Mouse (Mus musculus) kidney, postnatal 0 days (tissue): ENCODE measurements around the gene Tspan32. TPM values are rescaled to one million over a fixed set of nuclear protein-coding genes. Genes with fewer than 3 reads are reported as not detected.
A peak's percentile ranks its signal among the peaks of the same experiment; 100 is the strongest.

Experiments
- ATAC-seq: fragments of 200-750 bp; cut with Nextera tagmentation; replicated peaks from 2 replicates; pipeline ENCODE4 v1.8.0; 2017; ENCODE audit warnings: low read depth, moderate number of reproducible peaks, moderate TSS enrichment, moderate library complexity; ENCODE audit not compliant: low FRiP score
- DNase-seq: peaks from one replicate; pipeline ENCODE4 v3.0.0-alpha.2; 2016; ENCODE audit warnings: low spot score
- H3K27ac ChIP-seq: fragments of 300-500 bp; sonication (generic); 2 replicates; pipeline ENCODE4 v1.5.1; 2014; ENCODE audit warnings: mild to moderate bottlenecking
- H3K27me3 ChIP-seq: fragments of 300-500 bp; sonication (generic); 2 replicates; pipeline ENCODE4 v1.6.1; 2014; ENCODE audit warnings: low read length, mixed read lengths; ENCODE audit not compliant: insufficient read depth
- H3K36me3 ChIP-seq: fragments of 300-500 bp; sonication (generic); 2 replicates; pipeline ENCODE4 v1.6.1; 2014; ENCODE audit warnings: low read length, mixed read lengths; ENCODE audit not compliant: insufficient read depth
- H3K4me1 ChIP-seq: fragments of 300-500 bp; sonication (generic); replicated peaks from 2 replicates; pipeline ENCODE4 v1.6.1; 2014; ENCODE audit warnings: antibody characterized with exemption, low read length, mixed read lengths; ENCODE audit not compliant: insufficient read depth
- H3K4me2 ChIP-seq: fragments of 300-500 bp; sonication (generic); 2 replicates; pipeline ENCODE4 v1.6.1; 2014; ENCODE audit warnings: mild to moderate bottlenecking, low read length, moderate library complexity, mixed read lengths
- H3K4me3 ChIP-seq: fragments of 300-500 bp; sonication (generic); replicated peaks from 2 replicates; pipeline ENCODE4 v1.5.1; 2014; ENCODE audit warnings: low read depth, low read length
- H3K9ac ChIP-seq: fragments of 300-500 bp; sonication (generic); 2 replicates; pipeline ENCODE4 v1.6.1; 2014; ENCODE audit warnings: low read depth, low read length
- H3K9me3 ChIP-seq: fragments of 300-500 bp; sonication (generic); replicated peaks from 2 replicates; pipeline ENCODE4 v1.6.1; 2016; ENCODE audit warnings: low read length, inconsistent platforms, mixed read lengths
- CTCF ChIP-seq: IDR thresholded peaks from 2 replicates; pipeline ENCODE4 v1.5.1; 2016; ENCODE audit warnings: antibody characterized with exemption, low read depth, mild to moderate bottlenecking, moderate library complexity
- WGBS: fragments of 180-500 bp; shearing (Covaris S2); extraction: QIAGEN DNeasy Blood & Tissue Kit; methylation state at CpG from one replicate; pipeline ENCODE4 v1.1.7; 2014; 5-methylcytosine and 5-hydroxymethylcytosine counted together
- polyA plus RNA-seq: library from polyadenylated mRNA; unstranded; fragments of >200 nt; fragmentation: Nextera tagmentation; extraction: Ambion mirVana; gene quantifications from 2 replicates; pipeline ENCODE4 v1.2.1, GENCODE M21; 2015

Gene Tspan32
- polyA plus RNA-seq, 1 experiment from 2014 or later, result 1.1 TPM

DNA sequence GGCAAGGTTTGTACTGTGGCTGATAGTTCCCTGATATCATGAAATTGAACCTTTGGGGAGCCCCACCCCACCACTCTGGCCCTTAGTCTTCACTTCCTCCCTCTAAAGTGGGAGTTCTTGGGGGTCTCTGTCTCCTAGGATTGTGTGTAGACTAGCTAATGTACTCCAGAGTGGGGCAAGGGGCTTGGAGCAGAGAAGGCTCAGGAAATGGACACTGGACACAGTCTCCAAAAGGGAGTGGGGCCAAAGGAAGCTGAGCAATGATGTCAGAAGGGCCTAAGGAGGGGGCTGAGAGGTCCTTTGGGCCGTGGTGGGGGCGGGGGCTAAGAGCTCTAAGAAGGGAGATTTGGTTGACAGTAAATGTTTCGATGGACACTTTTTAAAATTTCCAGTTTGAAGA is 50.2 kb downstream of the Tspan32 start:
- Histone ChIP-seq H3K4me3 (peak overlapping the region; percentile 98), H3K4me2 (peak overlapping the region; percentile 79), H3K9me3 (no peaks in the 10 kb centered on the region), H3K27ac (0 out of 2 replicates have a peak overlapping the region, but pooled peaks have one; percentile 8), H3K27me3 (no peaks in the 10 kb centered on the region), H3K9ac (peak overlapping the region; percentile 38; the same call in 1 of the 2 replicates), H3K36me3 (0 out of 2 replicates have a peak, but pooled peaks cover 3% of the 10 kb centered on the region), H3K4me1 (peaks cover 39% of the 10 kb centered on the region)
- ATAC-seq (no peak), DNase-seq (no peak)
- WGBS, result 59% methylated on average over 3 of the region's 3 CpGs
- TF ChIP-seq CTCF, result no peak

DNA sequence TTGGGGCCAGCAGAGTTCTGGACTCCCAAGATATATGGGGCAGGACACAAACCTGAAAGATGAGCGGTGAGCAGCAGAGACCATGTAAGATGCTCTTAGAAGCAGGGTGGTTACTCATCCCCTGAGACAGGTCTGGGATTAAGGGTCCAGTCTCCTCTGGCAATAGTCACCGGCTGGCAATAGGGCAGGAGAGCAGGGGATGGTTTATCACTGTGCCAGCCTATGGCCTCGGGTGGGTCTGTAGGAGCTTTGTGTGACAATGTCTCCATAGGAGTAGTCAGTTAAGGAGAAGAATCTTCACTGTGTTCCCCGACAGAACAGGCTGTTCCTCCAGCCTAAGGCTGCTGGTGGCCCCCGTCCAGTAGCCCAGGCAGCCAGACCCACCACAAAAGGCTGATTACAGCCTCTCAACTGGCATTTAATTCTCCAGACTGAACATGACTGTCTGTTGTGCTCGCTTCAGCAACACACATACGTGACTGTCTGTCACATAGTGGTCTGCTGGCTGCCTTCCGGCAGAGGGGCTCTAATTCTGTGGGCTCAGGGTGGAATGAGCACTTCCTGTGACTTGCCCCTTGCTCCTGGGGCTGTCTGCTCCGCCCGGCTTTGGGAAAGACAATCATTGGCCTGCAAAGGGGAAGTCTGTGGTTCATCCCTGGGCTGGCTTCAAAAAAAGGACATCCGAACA is 50.8 kb downstream of the Tspan32 start:
- peak overlapping the region; percentile 51 for H3K27ac ChIP-seq
- peak overlapping the region; percentile 6; the same call in 1 of the 2 replicates for H3K9ac ChIP-seq
- H3K36me3 ChIP-seq, result 0 out of 2 replicates have a peak, but pooled peaks cover 3% of the 10 kb centered on the region
- no peaks in the 10 kb centered on the region for H3K9me3 ChIP-seq
- no peak for TF ChIP-seq CTCF
- DNase-seq (peak; percentile 27), ATAC-seq (no peak)
- peaks cover 39% of the 10 kb centered on the region for H3K4me1 ChIP-seq
- H3K4me3 ChIP-seq, result peak overlapping the region; percentile 98
- no peaks in the 10 kb centered on the region for H3K27me3 ChIP-seq
- WGBS, result 66% methylated on average over 11 of the region's 11 CpGs
- peak overlapping the region; percentile 79 for H3K4me2 ChIP-seq

DNA sequence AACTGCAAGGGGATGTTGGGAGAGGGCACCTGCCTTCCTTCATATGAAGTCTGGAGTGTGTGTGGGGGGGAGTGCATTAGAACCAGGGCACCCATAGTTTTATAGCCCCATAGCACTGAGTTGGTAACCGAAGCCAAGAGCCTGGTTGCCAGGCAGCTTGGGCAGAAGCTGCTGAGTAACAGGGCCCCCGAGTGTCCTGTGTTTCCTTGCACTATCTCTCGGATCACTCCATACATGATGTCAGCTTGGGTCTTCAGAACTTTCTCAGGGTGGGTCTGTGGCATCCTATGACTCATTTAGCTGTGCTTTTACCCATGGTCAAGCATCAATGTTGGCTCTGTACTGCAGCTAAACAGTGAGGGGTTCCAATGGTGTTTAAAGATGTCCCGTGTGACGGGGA is 52.2 kb downstream of the Tspan32 start:
- Histone ChIP-seq H3K4me1 (peaks cover 39% of the 10 kb centered on the region), H3K9ac (no peak overlapping the region)

DNA sequence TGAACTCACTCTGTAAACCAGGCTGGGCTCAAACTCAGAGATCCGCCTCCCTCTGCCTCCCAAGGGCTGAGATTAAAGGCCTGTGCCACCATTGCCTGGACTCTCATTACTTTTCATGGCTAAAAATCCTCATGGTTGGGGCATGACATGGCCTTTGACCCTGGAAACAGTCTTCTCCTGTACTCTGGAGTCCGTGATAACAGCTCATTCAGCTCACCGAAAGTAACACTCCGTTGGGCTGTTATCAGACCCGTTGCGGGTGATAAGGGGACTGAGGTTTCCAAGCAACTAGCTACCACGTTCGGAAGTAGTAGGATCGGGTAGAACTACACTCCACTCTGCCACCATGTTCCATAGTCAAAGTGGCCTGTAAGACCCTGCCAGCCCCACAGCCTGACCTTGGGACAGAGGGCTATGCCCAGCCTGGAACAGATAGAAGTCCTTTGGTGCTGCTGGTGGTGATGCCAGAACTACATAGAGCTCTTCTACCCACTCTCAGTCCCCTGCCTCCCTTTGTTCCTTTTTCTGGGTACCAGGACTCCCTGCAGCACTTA is 52.9 kb downstream of the Tspan32 start:
- ATAC-seq (no peak), DNase-seq (no peak)
- WGBS, result 66% methylated on average over 9 of the region's 9 CpGs
- Histone ChIP-seq H3K4me1 (peaks cover 39% of the 10 kb centered on the region), H3K36me3 (peaks cover 7% of the 10 kb centered on the region; the same call in 1 of the 2 replicates), H3K4me2 (peak overlapping the region; percentile 24), H3K9me3 (no peaks in the 10 kb centered on the region), H3K4me3 (no peak overlapping the region), H3K9ac (no peak overlapping the region), H3K27me3 (no peaks in the 10 kb centered on the region), H3K27ac (peak overlapping the region; percentile 77)
- TF ChIP-seq CTCF, result no peak

More for the DNA sequence above, 52.2 kb downstream of the Tspan32 start:
- Histone ChIP-seq H3K27me3 (no peaks in the 10 kb centered on the region), H3K9me3 (no peaks in the 10 kb centered on the region), H3K4me3 (no peak overlapping the region), H3K4me2 (peak overlapping the region; percentile 24; the same call in 1 of the 2 replicates), H3K27ac (peak overlapping the region; percentile 77), H3K36me3 (0 out of 2 replicates have a peak, but pooled peaks cover 3% of the 10 kb centered on the region)
- no peak for TF ChIP-seq CTCF
- 82% methylated on average over 5 of the region's 5 CpGs for WGBS
- ATAC-seq, result no peak
- DNase-seq, result no peak

- no peak overlapping the region for H3K4me3 ChIP-seq
- H3K9me3 ChIP-seq, result no peaks in the 10 kb centered on the region
- peaks cover 12% of the 10 kb centered on the region for H3K36me3 ChIP-seq
- peak overlapping the region; percentile 24; the same call in 1 of the 2 replicates for H3K4me2 ChIP-seq
- DNase-seq, result peak; percentile 64
- peak overlapping the region; percentile 77 for H3K27ac ChIP-seq
- H3K27me3 ChIP-seq, result no peaks in the 10 kb centered on the region
- 52% methylated on average over 5 of the region's 5 CpGs for WGBS
- ATAC-seq, result no peak
- no peak for TF ChIP-seq CTCF
- H3K9ac ChIP-seq, result no peak overlapping the region
- peaks cover 39% of the 10 kb centered on the region for H3K4me1 ChIP-seq
Observed at GRCm38 (mm10) chr7:143058221-143058697, 53.4 kb downstream of the Tspan32 start.

- DNase-seq (no peak), ATAC-seq (no peak)
- Histone ChIP-seq H3K36me3 (peaks cover 22% of the 10 kb centered on the region), H3K4me3 (no peak overlapping the region), H3K9ac (no peak overlapping the region), H3K27me3 (no peaks in the 10 kb centered on the region), H3K9me3 (no peaks in the 10 kb centered on the region), H3K4me1 (peaks cover 34% of the 10 kb centered on the region), H3K4me2 (no peak overlapping the region), H3K27ac (peak overlapping the region; percentile 77)
- TF ChIP-seq CTCF, result no peak
- WGBS, result 60% methylated on average over 5 of the region's 5 CpGs
Observed at GRCm38 (mm10) chr7:143059202-143059870, 54.5 kb downstream of the Tspan32 start.
